Mouse (Mus musculus): ENCODE data around the gene Psme3. TPM values are rescaled to one million over a fixed set of nuclear protein-coding genes. Genes with fewer than 3 reads are reported as not detected.
"Not testable (repeated sequence)": the region's sequence is repeated elsewhere in the genome, so short reads cannot be mapped to it uniquely, and the experiment has no call there.

Gene Psme3
- total RNA-seq, 2 experiments from 2014 or later = 100 to 108 TPM

DNA sequence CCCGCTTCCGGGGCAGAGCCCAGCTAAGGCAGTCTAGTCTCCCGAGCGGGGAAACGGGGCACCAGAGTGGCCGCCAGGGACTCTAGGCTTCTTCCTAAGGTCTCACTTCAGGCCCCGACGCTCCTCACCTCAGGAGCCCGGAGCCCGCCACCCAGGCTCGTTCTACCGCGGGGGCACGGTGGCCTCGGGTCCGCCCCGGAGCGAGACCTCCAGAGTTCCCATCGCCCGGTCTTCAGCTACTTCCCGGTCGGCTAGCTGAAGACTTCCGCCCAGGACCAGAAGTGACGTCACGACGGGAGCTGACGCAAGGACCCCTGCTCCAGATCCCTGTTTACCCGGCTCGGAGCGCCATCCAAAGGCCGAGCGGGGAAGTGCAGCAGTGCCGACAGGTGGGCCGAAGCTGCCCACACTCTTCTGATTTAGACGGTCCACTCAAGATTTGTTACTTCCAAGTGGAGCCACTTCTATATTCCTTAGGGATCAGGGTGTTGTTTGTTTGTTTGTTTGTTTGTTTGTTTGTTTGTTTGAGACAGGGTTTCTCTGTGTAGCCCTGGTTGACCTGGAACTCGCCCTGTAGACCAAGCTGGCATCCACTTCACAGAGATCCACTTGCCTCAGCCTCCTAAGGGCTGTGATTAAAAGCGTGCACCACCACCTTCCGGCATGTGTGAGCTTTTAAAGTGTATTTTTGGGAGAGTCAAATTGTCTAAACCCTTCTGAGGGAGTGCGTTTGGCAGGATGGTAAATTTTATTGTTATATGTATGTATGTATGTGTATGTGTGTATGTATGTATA is 13.8 kb upstream of the Psme3 start, which contains the start of gene Becn1:
Gene Becn1 (minus strand): TSS at position 283 of the 795 bp plus-strand sequence.
- intact Hi-C loops (cut with DNase I) = loop anchor here (5.0 kb wide), 1 partner anchor 90 kb away; no protein-coding TSS in a partner anchor
- peak; percentile 93 to 98 for DNase-seq (ENCODE audit: extremely low spot score in 1 of 2, low spot score in 2 of 2)

DNA sequence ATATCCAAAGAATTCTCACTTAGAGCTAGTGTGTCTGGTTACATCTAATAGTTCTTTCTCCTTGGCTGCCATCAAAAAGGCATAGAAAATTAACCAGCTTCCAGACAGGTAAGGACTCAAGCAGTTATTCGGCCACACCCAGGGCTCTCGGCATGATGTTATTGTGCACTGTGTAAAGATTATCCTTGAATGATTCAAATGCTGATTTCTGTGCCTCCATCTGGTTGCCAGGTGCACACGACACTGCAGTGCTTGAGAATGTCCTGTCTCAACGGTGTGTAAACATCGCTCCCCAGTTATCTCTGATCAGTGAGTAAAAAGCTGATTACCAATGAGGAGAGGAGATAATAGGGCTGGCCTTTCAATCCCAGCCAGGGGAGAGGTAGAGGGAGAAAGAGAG is 8.3 kb upstream of the Psme3 start:
- no peak for DNase-seq (ENCODE audit: extremely low spot score in 1 of 2, low spot score in 2 of 2)
- intact Hi-C loops (cut with DNase I) = no loop called here

DNA sequence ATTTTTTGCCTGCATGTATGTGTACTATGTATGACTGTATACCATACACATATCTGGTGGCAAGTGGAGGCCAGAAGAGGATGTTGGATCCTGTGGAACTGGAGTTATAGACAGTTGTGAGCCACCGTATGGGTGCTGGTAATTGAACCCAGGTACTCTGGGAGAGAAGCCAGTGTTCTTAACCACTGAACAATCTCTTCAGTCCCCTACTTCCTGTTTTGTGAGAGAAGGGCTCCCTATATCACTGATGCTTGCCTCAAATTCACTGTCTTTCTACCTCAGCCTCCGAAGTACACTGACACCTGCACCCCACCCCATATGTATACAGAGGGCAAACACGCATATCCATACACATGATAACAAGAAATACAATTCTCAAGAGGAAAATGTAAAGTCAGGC is 4.9 kb upstream of the Psme3 start:
- intact Hi-C loops (cut with DNase I) = no loop called here
- DNase-seq (ENCODE audit: extremely low spot score in 1 of 2, low spot score in 2 of 2) = no peak

DNA sequence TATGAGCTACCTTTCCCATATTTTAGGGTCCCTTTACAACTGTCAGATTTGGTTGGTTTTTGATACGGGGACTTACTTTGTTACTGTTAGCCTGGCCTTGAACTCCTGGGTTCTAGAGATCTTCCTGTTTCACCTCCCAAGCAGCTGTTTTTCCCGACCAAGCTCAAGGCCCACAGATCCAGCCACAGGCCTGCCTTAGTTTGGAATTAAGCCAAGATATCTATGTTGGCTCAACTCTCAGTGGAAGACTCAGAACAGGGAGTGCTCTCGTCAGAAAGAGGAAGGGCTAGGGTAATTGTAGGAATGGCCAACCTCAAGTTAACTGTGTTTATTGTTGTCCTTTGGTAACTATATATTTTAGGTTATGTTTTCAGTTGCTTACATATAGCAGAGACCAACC is 3.9 kb upstream of the Psme3 start:
- intact Hi-C loops (cut with DNase I) = no loop called here
- no peak for DNase-seq (ENCODE audit: extremely low spot score in 1 of 2, low spot score in 2 of 2)

DNA sequence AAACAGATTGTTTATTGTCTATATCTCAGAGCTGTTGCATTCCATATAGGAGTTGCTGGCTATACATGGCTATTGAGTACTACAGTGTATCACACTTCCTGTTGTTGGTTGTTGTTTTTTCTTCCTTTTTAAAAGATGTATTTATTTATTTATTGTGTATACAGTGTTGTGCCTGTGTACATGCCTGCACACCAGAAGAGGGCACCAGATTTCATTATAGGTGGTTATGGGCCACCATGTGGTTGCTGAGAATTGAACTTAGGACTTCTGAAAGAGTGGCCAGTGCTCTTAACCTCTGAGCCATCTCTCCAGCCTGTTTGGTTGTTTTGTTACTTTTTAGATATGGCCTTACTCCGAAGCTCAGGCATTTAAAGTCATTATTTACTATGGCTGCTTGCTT is 1.4 kb upstream of the Psme3 start:
- intact Hi-C loops (cut with DNase I) = no loop called here
- DNase-seq (ENCODE audit: extremely low spot score in 1 of 2, low spot score in 2 of 2) = no peak

DNA sequence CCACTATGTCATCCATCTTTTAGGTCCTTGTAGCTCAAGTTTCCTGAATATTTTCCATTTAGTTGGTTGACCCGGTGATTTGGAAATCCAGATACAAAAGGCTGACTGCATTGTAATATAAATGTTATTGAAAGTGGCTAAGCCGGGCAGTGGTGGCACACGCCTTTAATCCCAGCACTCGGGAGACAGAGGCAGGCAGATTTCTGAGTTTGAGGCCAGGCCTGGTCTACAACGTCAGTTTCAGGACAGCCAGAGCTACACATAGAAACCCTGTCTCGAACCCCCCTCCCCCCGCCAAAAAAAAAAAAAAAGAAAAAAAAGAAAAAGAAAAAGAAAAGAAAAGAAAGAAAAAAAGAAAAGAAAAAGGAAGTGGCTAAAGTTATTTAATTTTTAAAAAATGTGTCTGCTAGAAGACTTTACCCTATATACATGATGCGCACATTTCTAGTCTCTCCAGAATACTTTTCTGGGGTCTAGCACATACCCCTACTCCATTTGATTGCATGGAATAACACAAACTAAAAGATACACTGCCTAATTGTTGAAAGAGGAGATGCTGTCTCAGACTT is 847 bp upstream of the Psme3 start:
- DNase-seq (ENCODE audit: extremely low spot score in 1 of 2, low spot score in 2 of 2) = no peak
- intact Hi-C loops (cut with DNase I) = no loop called here

DNA sequence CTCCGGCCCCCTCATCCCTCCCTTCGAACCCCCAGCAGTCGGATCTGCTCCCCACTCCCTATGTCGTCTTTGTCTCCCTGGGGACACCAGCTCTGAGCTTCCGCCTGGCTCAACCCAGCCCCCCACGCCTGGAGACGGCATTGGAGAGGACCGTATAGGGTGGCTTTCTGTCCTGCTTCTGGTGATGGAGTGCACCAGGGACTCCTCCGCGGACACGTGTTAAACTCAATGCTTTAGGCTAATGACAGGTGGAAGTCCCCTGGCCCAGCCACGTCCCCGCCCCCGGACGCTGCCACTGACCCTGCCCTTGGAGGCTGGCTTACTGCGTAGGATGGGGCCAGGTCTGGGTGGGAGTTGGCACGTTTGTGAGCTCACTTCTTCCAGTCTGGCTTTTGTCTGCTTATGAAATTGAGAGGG is 496 bp downstream of the Psme3 start:
- intact Hi-C loops (cut with DNase I) = no loop called here
- DNase-seq (ENCODE audit: extremely low spot score in 1 of 2, low spot score in 2 of 2) = peak in 1 of 2 experiments; percentile 66

DNA sequence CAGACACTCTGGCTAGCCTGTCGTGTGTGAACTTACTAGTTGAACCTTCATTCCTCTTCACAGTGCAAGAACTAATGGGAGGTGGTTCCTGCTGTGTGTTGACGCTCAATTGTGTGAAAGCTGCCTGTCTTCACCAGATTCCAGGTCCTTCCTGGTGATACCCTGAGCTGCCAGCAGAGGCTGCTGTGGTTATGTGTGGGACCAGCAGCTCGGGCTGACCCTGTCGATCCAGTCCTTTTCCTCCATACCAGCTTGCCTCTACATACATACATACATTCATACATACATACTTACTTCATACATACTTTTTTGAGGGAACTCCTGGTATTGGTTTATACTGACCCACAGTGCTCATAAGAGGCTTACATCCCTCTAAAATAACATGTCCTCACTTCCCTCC is 7.6 kb downstream of the Psme3 start:
- peak; percentile 51 to 79 for DNase-seq (ENCODE audit: extremely low spot score in 1 of 2, low spot score in 2 of 2)
- intact Hi-C loops (cut with DNase I) = loop anchor here (1.0 kb wide), 1 partner anchor 72 kb away; no protein-coding TSS in a partner anchor

DNA sequence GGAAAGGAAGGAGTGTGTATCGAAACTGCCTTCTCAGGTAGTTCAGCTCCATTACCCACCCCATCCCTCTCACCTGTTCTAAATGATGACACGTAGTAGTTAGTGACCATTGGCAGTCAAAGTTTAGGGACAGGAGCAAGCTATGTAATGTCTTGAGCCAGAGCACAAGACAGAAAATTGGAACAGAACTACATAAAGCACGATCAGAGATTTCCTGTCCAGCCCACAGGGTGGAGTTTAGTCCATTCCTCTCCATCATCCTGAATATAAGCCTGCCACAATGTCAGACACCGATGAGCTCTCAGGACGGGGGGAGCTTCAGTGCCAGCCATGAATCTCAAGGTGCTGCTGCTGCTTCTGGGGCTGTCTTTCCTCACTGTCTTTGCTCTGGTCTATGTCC is 8.8 kb downstream of the Psme3 start, which contains the start of gene Aoc2:
Gene Aoc2 (plus strand): TSS at position 301 of the 400 bp plus-strand sequence.
- no peak for DNase-seq (ENCODE audit: extremely low spot score in 1 of 2, low spot score in 2 of 2)
- intact Hi-C loops (cut with DNase I) = no loop called here

DNA sequence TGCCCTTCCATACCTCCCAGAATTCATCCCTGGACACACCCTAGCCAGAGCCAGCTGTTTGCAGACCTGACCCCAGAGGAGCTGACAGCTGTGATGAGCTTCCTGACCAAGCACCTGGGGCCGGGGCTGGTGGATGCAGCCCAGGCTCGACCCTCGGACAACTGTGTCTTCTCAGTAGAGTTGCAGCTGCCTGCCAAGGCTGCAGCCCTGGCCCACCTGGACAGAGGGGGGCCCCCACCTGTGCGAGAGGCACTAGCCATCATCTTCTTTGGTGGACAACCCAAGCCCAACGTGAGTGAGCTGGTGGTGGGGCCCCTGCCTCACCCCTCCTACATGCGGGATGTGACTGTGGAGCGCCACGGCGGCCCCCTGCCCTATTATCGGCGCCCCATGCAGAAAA is 9.2 kb downstream of the Psme3 start:
- intact Hi-C loops (cut with DNase I); DNase-seq (ENCODE audit: extremely low spot score in 1 of 2, low spot score in 2 of 2): not testable (repeated sequence)

DNA sequence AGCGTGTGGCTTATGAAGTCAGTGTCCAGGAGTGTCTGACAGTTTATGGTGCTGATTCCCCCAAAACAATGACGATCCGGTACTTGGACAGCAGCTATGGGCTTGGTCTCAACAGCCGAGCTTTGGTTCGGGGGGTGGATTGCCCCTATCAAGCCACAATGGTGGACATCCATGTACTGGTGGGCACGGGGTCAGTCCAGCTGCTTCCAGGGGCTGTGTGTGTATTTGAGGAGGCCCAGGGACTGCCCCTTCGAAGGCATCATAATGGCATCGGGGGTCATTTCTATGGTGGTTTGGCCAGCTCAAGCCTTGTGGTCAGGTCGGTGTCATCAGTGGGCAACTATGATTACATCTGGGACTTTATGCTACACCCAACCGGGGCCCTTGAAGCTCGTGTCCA is 10.1 kb downstream of the Psme3 start:
- intact Hi-C loops (cut with DNase I) = no loop called here
- DNase-seq (ENCODE audit: extremely low spot score in 1 of 2, low spot score in 2 of 2) = no peak

DNA sequence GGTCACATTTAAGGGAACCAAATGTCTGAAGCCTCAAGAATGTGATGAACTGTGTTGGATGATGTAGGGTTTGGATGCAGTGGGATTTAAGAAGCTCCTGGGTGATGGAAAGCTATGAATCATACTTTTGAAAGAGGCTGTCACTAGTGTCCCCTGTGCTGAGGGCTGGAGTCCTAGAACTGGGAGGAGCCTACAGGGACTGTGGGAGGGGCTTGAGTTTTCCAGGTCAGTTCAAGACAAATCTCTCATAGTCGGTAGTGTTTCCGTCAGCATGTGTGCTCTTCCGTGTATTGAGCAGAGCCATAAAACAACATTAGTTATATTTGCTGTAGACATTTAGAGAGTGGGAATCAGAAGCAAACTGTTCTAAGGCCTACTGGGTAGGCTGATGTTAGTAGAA is 11.3 kb downstream of the Psme3 start:
- intact Hi-C loops (cut with DNase I) = no loop called here
- DNase-seq (ENCODE audit: extremely low spot score in 1 of 2, low spot score in 2 of 2) = no peak

DNA sequence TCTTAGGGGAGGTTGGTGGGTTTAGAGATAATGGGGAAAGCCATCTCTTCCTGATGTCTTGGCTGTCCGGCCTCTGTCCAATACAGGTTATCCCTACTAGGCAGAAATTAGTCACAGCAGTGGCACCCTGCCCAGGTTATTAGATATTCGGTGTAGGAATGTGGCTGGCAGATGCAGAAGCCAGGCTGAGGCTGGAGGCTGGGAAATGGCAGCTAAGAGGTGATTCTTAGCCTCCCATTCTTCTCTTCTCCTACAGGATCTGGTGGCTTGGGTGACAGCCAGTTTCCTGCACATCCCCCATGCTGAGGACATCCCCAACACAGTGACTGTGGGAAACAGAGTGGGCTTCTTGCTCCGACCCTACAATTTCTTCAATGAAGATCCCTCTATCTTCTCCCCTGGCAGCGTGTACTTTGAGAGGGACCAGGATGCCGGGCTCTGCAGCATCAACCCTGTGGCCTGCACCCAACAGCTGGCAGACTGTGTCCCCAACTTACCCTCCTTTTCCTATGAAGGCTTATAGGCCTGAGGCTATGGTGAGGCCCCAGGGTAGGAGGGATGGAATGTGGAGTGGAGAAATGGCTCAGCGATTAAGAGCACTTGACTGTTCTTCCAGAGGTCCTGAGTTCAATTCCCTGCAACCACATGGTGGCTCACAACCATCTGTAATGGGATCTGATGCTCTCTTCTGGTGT is 13.1 kb downstream of the Psme3 start:
- DNase-seq (ENCODE audit: extremely low spot score in 1 of 2, low spot score in 2 of 2) = peak in 1 of 2 experiments; percentile 51

DNA sequence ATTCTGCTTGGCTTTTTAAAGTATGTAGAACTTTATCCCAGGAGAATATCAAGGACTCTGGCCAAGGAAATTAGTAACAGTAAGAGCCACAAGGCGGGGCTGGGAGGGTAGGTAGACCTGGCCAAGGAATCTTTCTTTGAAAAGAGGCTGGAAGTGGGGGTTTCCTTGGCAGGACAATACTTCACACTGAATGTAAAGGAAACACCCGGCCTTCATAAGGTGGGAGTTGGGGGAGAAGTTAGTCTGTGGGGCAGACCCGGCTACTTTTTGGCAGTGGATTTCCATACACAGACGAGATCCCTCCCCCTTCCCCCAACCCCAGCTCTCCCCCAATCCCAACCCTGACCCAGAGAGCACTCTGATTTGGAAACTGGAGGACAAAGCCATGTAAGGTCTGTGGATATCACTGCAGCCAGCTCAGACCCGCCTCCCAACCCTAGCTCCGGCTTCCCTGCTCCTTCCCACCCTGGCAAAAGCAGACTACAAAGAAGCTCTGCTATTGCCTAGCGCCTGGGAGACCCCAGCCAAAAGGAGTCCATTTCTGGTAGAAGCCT is 14.4 kb downstream of the Psme3 start, which contains the start of gene Aoc3:
Gene Aoc3 (plus strand): TSS at position 235 of the 554 bp plus-strand sequence.
- no peak for DNase-seq (ENCODE audit: extremely low spot score in 1 of 2, low spot score in 2 of 2)
- intact Hi-C loops (cut with DNase I) = no loop called here

More for the DNA sequence above, 13.1 kb downstream of the Psme3 start:
- intact Hi-C loops (cut with DNase I) = no loop called here

DNA sequence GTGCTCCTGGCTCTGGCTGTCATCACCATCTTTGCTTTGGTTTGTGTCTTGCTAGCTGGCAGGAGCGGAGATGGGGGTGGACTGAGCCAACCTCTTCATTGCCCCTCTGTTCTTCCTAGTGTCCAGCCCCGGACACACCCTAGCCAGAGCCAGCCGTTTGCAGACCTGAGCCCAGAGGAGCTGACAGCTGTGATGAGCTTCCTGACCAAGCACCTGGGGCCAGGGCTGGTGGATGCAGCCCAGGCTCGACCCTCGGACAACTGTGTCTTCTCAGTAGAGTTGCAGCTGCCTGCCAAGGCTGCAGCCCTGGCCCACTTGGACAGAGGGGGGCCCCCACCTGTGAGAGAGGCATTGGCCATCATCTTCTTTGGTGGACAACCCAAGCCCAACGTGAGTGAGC is 14.9 kb downstream of the Psme3 start:
- DNase-seq (ENCODE audit: extremely low spot score in 1 of 2, low spot score in 2 of 2); intact Hi-C loops (cut with DNase I): not testable (repeated sequence)

DNA sequence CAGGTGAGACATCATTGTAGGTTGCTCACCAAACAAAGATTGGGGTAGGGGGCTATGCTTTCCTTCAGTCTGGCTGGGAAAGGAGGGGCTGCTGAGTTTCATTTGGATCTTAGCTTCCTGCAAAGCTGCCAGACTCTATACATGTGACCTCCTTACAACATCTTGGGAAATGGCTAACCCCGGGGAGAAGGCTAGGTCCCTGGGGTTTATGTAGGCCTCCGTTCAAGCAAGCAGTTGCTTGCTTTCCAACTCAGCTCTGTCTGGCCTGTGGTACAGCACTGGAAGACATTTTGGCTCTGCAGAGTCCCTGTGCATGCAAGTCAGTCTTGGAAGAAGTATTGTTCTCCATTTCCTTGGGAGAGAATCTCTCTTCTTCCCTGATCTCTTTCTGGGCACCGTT is 16.5 kb downstream of the Psme3 start:
- no peak for DNase-seq (ENCODE audit: extremely low spot score in 1 of 2, low spot score in 2 of 2)
- intact Hi-C loops (cut with DNase I) = no loop called here

DNA sequence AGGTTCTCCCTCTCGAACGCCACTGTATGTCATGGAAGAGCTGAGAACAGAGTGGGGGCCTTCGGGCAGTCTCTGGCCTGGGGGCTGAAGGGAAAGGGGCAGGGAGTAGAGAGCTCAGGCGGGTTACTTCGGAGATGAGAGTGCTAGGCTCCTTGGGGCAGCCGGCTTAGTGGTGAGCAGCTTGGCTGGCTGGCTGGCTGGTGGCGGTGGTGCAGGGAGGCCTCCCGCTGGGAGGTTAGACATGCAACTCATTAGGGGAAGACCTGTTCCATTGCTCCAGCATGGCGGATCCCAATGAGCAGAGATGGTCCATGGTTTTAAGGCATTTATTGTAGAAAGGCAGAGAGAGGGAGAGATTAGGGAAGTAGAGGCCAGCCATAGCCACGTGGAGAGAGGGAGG is 18.0 kb downstream of the Psme3 start:
- intact Hi-C loops (cut with DNase I) = no loop called here
- no peak for DNase-seq (ENCODE audit: extremely low spot score in 1 of 2, low spot score in 2 of 2)

DNA sequence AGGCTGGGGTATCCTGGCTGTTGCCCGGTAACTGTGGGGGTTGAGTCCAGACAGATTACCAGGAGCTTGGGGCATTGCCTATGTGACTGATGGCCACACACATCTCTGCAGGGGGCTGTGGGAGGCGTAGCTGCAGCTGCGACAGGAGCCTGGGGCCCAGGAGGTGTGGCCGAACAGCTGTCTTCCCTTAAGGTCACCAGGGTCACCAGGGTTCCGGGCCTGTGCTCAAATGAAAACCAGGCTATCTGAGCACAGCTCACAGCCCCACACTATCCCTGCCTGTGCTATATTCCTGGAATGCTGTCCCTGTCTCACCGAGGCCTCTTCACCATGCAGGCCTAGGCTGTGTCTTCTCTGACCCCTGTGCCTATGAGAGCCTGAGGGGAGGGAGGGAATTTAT is 18.5 kb downstream of the Psme3 start:
- intact Hi-C loops (cut with DNase I) = no loop called here
- no peak for DNase-seq (ENCODE audit: extremely low spot score in 1 of 2, low spot score in 2 of 2)

DNA sequence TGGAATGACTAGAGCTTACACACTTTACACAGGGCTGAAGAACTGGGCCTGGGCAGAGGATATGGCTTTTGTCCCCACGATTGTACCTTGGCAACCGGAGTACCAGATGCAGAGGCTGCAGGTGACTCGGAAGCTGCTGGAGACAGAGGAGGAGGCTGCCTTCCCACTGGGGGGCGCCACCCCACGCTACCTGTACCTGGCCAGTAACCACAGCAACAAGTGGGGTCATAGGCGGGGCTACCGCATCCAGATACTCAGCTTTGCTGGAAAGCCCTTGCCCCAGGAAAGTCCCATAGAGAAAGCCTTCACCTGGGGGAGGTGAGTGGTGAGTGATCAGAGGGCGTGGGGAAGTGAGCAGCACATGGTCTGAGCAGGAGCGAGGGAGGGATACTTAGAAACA is 19.7 kb downstream of the Psme3 start:
- no peak for DNase-seq (ENCODE audit: extremely low spot score in 1 of 2, low spot score in 2 of 2)
- intact Hi-C loops (cut with DNase I) = no loop called here
